Mouse (Mus musculus) kidney, adult 2 months (tissue): Measurements from ENCODE around the gene Mroh8. TPM values are rescaled to one million over a fixed set of nuclear protein-coding genes. Genes with fewer than 3 reads are reported as not detected.

Source experiments
- DNase-seq: peaks from one replicate; pipeline ENCODE4 v3.0.0; 2021
- H3K27ac ChIP-seq: fragments of 200-500 bp; 2 replicates; pipeline ENCODE4 v1.5.1; 2012; ENCODE audit warnings: low read depth, low read length, control low read depth, inconsistent platforms; ENCODE audit not compliant: insufficient read depth
- H3K27me3 ChIP-seq: fragments of 200-500 bp; replicated peaks from 2 replicates; pipeline ENCODE4 v1.6.1; 2012; ENCODE audit warnings: mild to moderate bottlenecking, moderate library complexity, low read length, inconsistent platforms; ENCODE audit not compliant: control insufficient read depth, insufficient read depth
- H3K36me3 ChIP-seq: fragments of 200-500 bp; 2 replicates; pipeline ENCODE4 v1.6.1; 2012; ENCODE audit warnings: mild to moderate bottlenecking, moderate library complexity, low read length, inconsistent platforms; ENCODE audit not compliant: control insufficient read depth, insufficient read depth
- H3K4me1 ChIP-seq: fragments of 200-500 bp; 2 replicates; pipeline ENCODE4 v1.6.1; 2011; ENCODE audit warnings: low read length; ENCODE audit not compliant: control insufficient read depth, insufficient read depth
- H3K4me3 ChIP-seq: fragments of 200-500 bp; 2 replicates; pipeline ENCODE4 v1.5.1; 2011; ENCODE audit warnings: mild to moderate bottlenecking, low read depth, low read length, control low read depth; ENCODE audit not compliant: insufficient read depth
- CTCF ChIP-seq: fragments of 200-500 bp; conservative IDR thresholded peaks from 2 replicates; pipeline ENCODE4 v1.5.1; 2011; ENCODE audit warnings: low read depth, mild to moderate bottlenecking, control low read depth, low read length, moderate library complexity, mixed read lengths; ENCODE audit not compliant: insufficient read depth, insufficient read length
- POLR2A ChIP-seq: fragments of 200-500 bp; IDR thresholded peaks from one replicate; pipeline ENCODE4 v1.6.1; 2011; ENCODE audit warnings: low read depth, low read length, control low read depth
- WGBS: fragments of 180-500 bp; shearing (Covaris S2); methylation state at CpG from one replicate; pipeline ENCODE4 v1.1.7; 2018; 5-methylcytosine and 5-hydroxymethylcytosine counted together
- polyA plus RNA-seq: library from polyadenylated mRNA; depleted of rRNA; stranded (reverse); fragments of >200 nt; gene quantifications from 2 replicates; pipeline ENCODE4 v1.2.3, GENCODE M21; 2012

Mroh8 gene
- polyA plus RNA-seq, 1 experiment = 0.13 TPM

GRCm38 (mm10) chr2:157308273-157308917 is 29.0 kb upstream of the Mroh8 start:
- 88% methylated on average over 2 of the region's 2 CpGs for WGBS
- DNase-seq = no peak
- peaks cover 3% of the 10 kb centered on the region for H3K36me3 ChIP-seq

GRCm38 (mm10) chr2:157307715-157308265 is 28.4 kb upstream of the Mroh8 start:
- no peak overlapping the region for H3K27ac ChIP-seq

More at GRCm38 (mm10) chr2:157308273-157308917, 29.0 kb upstream of the Mroh8 start:
- H3K4me3 ChIP-seq = no peak overlapping the region
- H3K4me1 ChIP-seq = no peaks in the 10 kb centered on the region
- no peak overlapping the region for H3K27ac ChIP-seq
- H3K27me3 ChIP-seq = no peaks in the 10 kb centered on the region
- no peak for TF ChIP-seq CTCF
- no peak for TF ChIP-seq POLR2A

GRCm38 (mm10) chr2:157306091-157307032 is 27.0 kb upstream of the Mroh8 start:
- no peak overlapping the region for H3K27ac ChIP-seq
- peaks cover 5% of the 10 kb centered on the region for H3K36me3 ChIP-seq
- no peak for TF ChIP-seq POLR2A
- no peak for TF ChIP-seq CTCF
- no peak for DNase-seq
- no peaks in the 10 kb centered on the region for H3K27me3 ChIP-seq
- WGBS = 73% methylated on average over 7 of the region's 7 CpGs
- H3K4me3 ChIP-seq = no peak overlapping the region
- no peaks in the 10 kb centered on the region for H3K4me1 ChIP-seq

More at GRCm38 (mm10) chr2:157307715-157308265, 28.4 kb upstream of the Mroh8 start:
- DNase-seq = no peak
- no peaks in the 10 kb centered on the region for H3K4me1 ChIP-seq
- TF ChIP-seq POLR2A (no peak), CTCF (no peak)
- peaks cover 3% of the 10 kb centered on the region for H3K36me3 ChIP-seq
- WGBS = 84% methylated on average over 4 of the region's 4 CpGs
- H3K4me3 ChIP-seq = no peak overlapping the region
- H3K27me3 ChIP-seq = no peaks in the 10 kb centered on the region

- Histone ChIP-seq H3K4me3 (no peak overlapping the region), H3K36me3 (peaks cover 5% of the 10 kb centered on the region), H3K27ac (no peak overlapping the region), H3K4me1 (no peaks in the 10 kb centered on the region), H3K27me3 (no peaks in the 10 kb centered on the region)
- DNase-seq = no peak
- TF ChIP-seq CTCF = no peak
- TF ChIP-seq POLR2A = no peak
- WGBS = 74% methylated on average over 9 of the region's 9 CpGs
Measured at GRCm38 (mm10) chr2:157303096-157303495, 23.7 kb upstream of the Mroh8 start.

- Histone ChIP-seq H3K36me3 (peaks cover 6% of the 10 kb centered on the region), H3K27ac (no peak overlapping the region), H3K27me3 (no peaks in the 10 kb centered on the region), H3K4me3 (no peak overlapping the region), H3K4me1 (no peaks in the 10 kb centered on the region; the same call in 1 of the 2 replicates)
- TF ChIP-seq CTCF = no peak
- no peak for TF ChIP-seq POLR2A
- DNase-seq = no peak
- 92% methylated on average over 6 of the region's 6 CpGs for WGBS
Measured at GRCm38 (mm10) chr2:157300051-157300450, 20.7 kb upstream of the Mroh8 start.

GRCm38 (mm10) chr2:157296105-157296689 is 16.8 kb upstream of the Mroh8 start:
- no peak for TF ChIP-seq CTCF
- TF ChIP-seq POLR2A = no peak
- Histone ChIP-seq H3K4me1 (no peaks in the 10 kb centered on the region; the same call in 1 of the 2 replicates), H3K27ac (no peak overlapping the region), H3K27me3 (no peaks in the 10 kb centered on the region), H3K4me3 (no peak overlapping the region), H3K36me3 (peaks cover 6% of the 10 kb centered on the region)
- WGBS = 68% methylated on average over 7 of the region's 7 CpGs
- no peak for DNase-seq
